Mouse (Mus musculus) small intestine, adult 2 months (tissue): Measurements from ENCODE around the gene Dnmt3a. TPM values are rescaled to one million over a fixed set of nuclear protein-coding genes. Genes with fewer than 3 reads are reported as not detected.

Source experiments
- H3K27ac ChIP-seq: fragments of 200-500 bp; 2 replicates; pipeline ENCODE4 v1.5.1; 2012; ENCODE audit warnings: low read depth, low read length, control low read depth, inconsistent platforms; ENCODE audit not compliant: insufficient read depth
- H3K27me3 ChIP-seq: fragments of 200-500 bp; 2 replicates; pipeline ENCODE4 v1.6.1; 2012; ENCODE audit warnings: mild to moderate bottlenecking, moderate library complexity, low read length, inconsistent platforms; ENCODE audit not compliant: control insufficient read depth, insufficient read depth
- H3K36me3 ChIP-seq: fragments of 200-500 bp; 2 replicates; pipeline ENCODE4 v1.6.1; 2012; ENCODE audit warnings: mild to moderate bottlenecking, low read length, control low read depth, inconsistent platforms; ENCODE audit not compliant: control insufficient read depth, insufficient read depth
- H3K4me1 ChIP-seq: fragments of 200-500 bp; 2 replicates; pipeline ENCODE4 v1.6.1; 2012; ENCODE audit warnings: low read length, inconsistent platforms, mixed read lengths; ENCODE audit not compliant: control insufficient read depth, insufficient read depth, insufficient read length
- H3K4me3 ChIP-seq: fragments of 200-500 bp; 2 replicates; pipeline ENCODE4 v1.5.1; 2012; ENCODE audit warnings: low read depth, mild to moderate bottlenecking, control low read depth, inconsistent platforms, low read length, moderate library complexity
- CTCF ChIP-seq: fragments of 200-500 bp; IDR thresholded peaks from 2 replicates; pipeline ENCODE4 v1.5.1; 2012; ENCODE audit warnings: low read depth, mild to moderate bottlenecking, control low read depth, inconsistent platforms, low read length, moderate library complexity, mixed read lengths; ENCODE audit not compliant: insufficient replicate concordance, insufficient read length; ENCODE audit errors: extremely low read depth
- POLR2A ChIP-seq: fragments of 200-500 bp; IDR thresholded peaks from 2 replicates; pipeline ENCODE4 v1.6.1; 2012; ENCODE audit warnings: low read depth, mild to moderate bottlenecking, control low read depth, inconsistent platforms, low read length, moderate library complexity
- WGBS: fragments of 180-500 bp; shearing (Covaris S2); methylation state at CpG from one replicate; pipeline ENCODE4 v1.1.7; 2018; 5-methylcytosine and 5-hydroxymethylcytosine counted together
- polyA plus RNA-seq: library from polyadenylated mRNA; depleted of rRNA; stranded (reverse); fragments of >200 nt; gene quantifications from 2 replicates; pipeline ENCODE4 v1.2.3, GENCODE M21; 2012

Dnmt3a gene
- polyA plus RNA-seq, 1 experiment: 10.2 TPM

DNA sequence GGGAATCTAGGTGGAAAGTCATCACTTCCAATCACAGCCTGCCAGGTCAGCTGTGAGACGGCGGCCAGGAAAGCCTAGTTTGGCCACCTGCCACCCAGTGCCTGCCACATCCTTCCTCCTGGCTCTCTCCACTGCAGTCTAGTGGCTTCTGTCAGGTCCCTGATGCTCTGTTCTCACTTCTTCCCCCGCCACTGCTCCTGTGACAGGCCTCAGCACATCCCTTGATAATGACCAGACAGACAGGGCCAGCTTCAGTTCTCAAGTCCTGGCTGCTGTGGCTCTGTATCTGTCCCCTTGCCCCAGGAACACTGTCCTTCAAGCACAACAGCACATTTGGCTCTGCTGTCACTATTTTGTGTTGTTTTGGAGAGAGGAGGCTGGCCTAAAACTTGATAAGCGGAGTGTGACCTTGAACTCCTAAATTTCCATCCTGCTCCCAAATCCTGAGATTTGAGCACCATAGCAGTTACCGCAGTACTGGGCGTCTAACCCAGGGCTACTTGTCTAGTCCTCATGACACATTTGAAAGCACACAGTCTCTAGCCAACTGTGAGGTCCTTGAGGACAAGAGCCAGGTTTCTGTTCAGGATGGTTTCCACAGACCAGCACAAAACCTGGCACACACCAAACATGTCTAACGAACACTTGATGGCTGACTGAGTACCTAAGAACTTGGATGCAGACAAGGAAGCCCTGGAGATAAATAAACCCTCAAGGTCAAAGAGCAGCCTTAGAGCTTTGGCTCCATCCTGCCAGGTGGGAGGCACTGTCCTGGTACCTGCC, 63.1 kb downstream of the Dnmt3a start:
- H3K27me3 ChIP-seq: no peaks in the 10 kb centered on the region
- WGBS: 64% methylated on average over 7 of the region's 7 CpGs
- peaks cover 22% of the 10 kb centered on the region for H3K4me1 ChIP-seq
- H3K36me3 ChIP-seq: peaks cover 31% of the 10 kb centered on the region
- peak overlapping the region; percentile 11; the same call in 1 of the 2 replicates for H3K27ac ChIP-seq
- H3K4me3 ChIP-seq: no peak overlapping the region
- TF ChIP-seq CTCF (no peak), POLR2A (no peak)

GRCm38 (mm10) chr12:3870024-3870423, 64.2 kb downstream of the Dnmt3a start:
- Histone ChIP-seq H3K36me3 (peaks cover 33% of the 10 kb centered on the region), H3K4me1 (peaks cover 22% of the 10 kb centered on the region), H3K4me3 (no peak overlapping the region), H3K27ac (no peak overlapping the region), H3K27me3 (no peaks in the 10 kb centered on the region)
- WGBS: 92% methylated on average over 5 of the region's 5 CpGs
- TF ChIP-seq POLR2A (no peak), CTCF (no peak)

- H3K36me3 ChIP-seq: peaks cover 33% of the 10 kb centered on the region
- H3K27me3 ChIP-seq: no peaks in the 10 kb centered on the region
- no peak overlapping the region for H3K27ac ChIP-seq
- peaks cover 22% of the 10 kb centered on the region for H3K4me1 ChIP-seq
- no peak for TF ChIP-seq CTCF
- TF ChIP-seq POLR2A: no peak
- WGBS: 58% methylated on average over 19 of the region's 19 CpGs
- no peak overlapping the region for H3K4me3 ChIP-seq
These were observed 65.2 kb downstream of the Dnmt3a start for GRCm38 (mm10) chr12:3870859-3871462.

DNA sequence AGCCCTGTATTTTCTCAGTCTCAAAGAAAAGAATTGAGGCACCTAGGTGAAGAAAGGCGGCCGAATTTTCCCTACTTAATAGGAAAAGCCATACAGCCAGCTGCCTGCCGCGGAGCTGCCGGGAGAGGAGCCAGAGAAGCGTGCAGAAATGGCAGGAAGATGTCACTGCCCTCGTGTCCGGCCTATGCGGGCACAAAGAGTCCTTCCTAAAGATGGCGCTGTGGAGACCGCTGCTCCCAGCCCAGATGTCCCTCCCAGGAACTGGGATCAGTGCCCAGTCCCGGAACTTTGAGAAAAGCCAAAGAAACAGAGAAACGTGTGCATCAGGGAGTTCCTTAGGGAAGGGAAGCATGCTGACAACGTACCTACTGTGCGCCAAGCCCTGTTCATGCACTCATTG, 65.8 kb downstream of the Dnmt3a start:
- no peaks in the 10 kb centered on the region for H3K27me3 ChIP-seq
- H3K36me3 ChIP-seq: peaks cover 34% of the 10 kb centered on the region
- TF ChIP-seq POLR2A (no peak), CTCF (peak; percentile 39; the same call in 1 of the 2 replicates)
- H3K4me1 ChIP-seq: peaks cover 19% of the 10 kb centered on the region
- H3K4me3 ChIP-seq: no peak overlapping the region
- H3K27ac ChIP-seq: no peak overlapping the region
- 64% methylated on average over 15 of the region's 15 CpGs for WGBS

DNA sequence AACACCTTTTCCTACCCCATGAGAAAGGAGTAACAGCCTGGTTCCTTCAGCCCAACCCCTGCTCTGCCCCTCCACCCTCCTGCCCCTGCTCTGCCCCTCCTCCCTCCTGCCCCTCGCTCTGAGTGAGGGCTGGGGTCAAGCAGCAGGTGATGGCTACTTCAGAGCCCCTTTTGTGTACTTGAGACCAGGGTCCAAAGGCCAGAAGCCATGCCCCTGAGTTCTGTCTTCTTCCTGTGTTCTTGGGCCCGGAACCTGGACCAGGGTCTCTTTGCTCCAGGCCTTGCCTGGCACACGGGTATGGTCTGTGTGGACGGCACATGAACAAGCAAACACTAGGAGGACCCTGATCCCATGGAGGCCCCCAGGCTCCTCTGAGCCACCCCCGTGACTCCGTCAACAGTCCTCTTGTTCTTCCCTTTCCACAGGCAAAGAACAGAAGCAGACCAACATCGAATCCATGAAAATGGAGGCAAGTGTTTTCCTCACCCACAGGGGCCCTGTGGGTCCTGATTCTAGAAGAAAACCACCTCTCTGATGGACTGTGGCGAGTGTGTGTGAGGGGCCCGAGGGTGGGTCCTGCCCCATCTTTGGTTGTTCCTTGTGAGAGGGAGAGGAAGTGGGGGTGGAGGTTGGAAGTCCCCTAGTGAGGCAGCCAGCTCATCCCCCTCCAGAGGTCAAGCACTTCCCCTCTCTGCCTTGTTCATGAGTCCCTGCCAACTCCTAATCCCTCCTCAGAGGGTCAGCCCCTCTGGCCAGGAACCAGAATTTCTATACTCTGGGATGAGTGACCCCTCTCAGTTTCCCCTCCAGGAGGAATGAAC, 66.8 kb downstream of the Dnmt3a start:
- 78% methylated on average over 9 of the region's 9 CpGs for WGBS
- TF ChIP-seq POLR2A (no peak), CTCF (no peak)
- Histone ChIP-seq H3K36me3 (peaks cover 42% of the 10 kb centered on the region), H3K4me3 (no peak overlapping the region), H3K27ac (0 out of 2 replicates have a peak overlapping the region, but pooled peaks have one; percentile 7), H3K4me1 (peaks cover 19% of the 10 kb centered on the region), H3K27me3 (no peaks in the 10 kb centered on the region)

- Histone ChIP-seq H3K27ac (no peak overlapping the region), H3K4me1 (peaks cover 8% of the 10 kb centered on the region; the same call in 1 of the 2 replicates), H3K4me3 (no peak overlapping the region), H3K27me3 (no peaks in the 10 kb centered on the region), H3K36me3 (peaks cover 38% of the 10 kb centered on the region)
- no peak for TF ChIP-seq POLR2A
- TF ChIP-seq CTCF: no peak
These were observed 69.7 kb downstream of the Dnmt3a start for GRCm38 (mm10) chr12:3875474-3875873.

- Histone ChIP-seq H3K4me1 (peaks cover 2% of the 10 kb centered on the region; the same call in 1 of the 2 replicates), H3K36me3 (peaks cover 50% of the 10 kb centered on the region), H3K4me3 (no peak overlapping the region), H3K27me3 (no peaks in the 10 kb centered on the region), H3K27ac (no peak overlapping the region)
- 90% methylated on average over 4 of the region's 4 CpGs for WGBS
- TF ChIP-seq CTCF (no peak), POLR2A (no peak)
These were observed 71.6 kb downstream of the Dnmt3a start for GRCm38 (mm10) chr12:3877376-3877775.
